In the genomic region with DNA sequence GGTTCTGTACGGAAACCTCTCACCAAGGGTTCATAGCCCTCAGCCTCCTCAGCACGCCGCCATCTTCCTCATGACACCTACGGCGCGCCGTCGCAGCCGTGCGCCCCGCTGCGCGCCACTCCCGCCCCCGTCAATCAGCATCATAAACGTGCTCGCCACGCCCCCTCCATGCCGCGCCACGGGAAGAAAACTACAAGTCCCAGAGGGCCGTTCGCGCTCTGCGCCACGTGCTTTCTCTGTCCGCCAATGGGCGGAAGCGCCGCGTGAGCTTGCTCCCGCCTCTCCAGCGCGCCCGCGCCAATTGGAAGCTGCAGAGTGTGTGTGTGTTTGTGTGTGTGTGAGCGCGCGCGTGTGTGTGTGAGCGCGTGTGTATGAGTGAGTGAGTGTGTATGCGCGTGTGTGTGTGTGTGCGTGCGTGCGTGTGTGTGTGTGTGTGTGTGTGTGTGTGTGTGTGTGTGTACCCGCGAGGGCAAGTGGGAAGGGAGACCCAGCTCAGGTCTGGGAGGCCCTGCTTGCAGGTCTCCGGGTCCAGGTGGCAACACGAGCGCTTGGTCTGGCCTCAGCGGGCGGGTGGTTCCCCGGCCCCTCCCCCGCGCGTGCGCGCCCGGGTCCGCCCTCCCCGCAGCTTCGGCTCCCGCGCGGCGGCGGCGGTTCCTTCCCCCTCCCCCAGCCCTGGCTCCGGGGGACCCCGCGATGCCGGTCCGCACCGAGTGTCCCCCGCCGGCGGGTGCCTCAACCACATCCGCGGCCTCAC, we compare ENCODE assay signal across 8 mouse cellular contexts. TPM values are rescaled to one million over a fixed set of nuclear protein-coding genes. Genes with fewer than 3 reads are reported as not detected.
DNase-seq lines count a peak whose midpoint lies in the region; ATAC-seq and TF ChIP-seq lines count a peak whose summit lies in the region.

TSS of gene Gid4 (plus strand) at position 183 of the 754 bp plus-strand sequence.

- under 1% methylated on average over 61 of the region's 81 CpGs for WGBS in embryonic facial prominence, embryonic 13.5 days
- under 1% methylated on average over 71 of the region's 81 CpGs for WGBS in kidney, adult 2 months
- WGBS in limb, embryonic 12.5 days, result under 1% methylated on average over 56 of the region's 81 CpGs
- WGBS in midbrain, embryonic 15.5 days, result under 1% methylated on average over 70 of the region's 81 CpGs
- WGBS in spleen, adult 2 months, result under 1% methylated on average over 72 of the region's 81 CpGs

- H3K4me2 ChIP-seq in embryonic facial prominence, embryonic 13.5 days, result peak within 1 kb of the TSS; percentile 86
- H3K4me2 ChIP-seq in limb, embryonic 12.5 days, result peak within 1 kb of the TSS; percentile 67
- H3K4me2 ChIP-seq in midbrain, embryonic 15.5 days, result peak within 1 kb of the TSS; percentile 83

- peak; percentile 67 for TF ChIP-seq POLR2A in kidney, adult 2 months (IDR thresholded peaks at IDR 0.05; ENCODE audit: low read depth, low read length)
- peak; percentile 63 for TF ChIP-seq POLR2A in spleen, adult 2 months (IDR thresholded peaks at IDR 0.05; ENCODE audit: low read depth, low read length)

- H3K4me3 ChIP-seq in embryonic facial prominence, embryonic 13.5 days, result peak within 1 kb of the TSS; percentile 93
- peak within 1 kb of the TSS; percentile 72 for H3K4me3 ChIP-seq in kidney, adult 2 months (ENCODE audit: insufficient read depth, low read depth, low read length)
- H3K4me3 ChIP-seq in limb, embryonic 12.5 days (replicated peaks), result peak within 1 kb of the TSS; percentile 91
- H3K4me3 ChIP-seq in midbrain, embryonic 15.5 days, result peak within 1 kb of the TSS; percentile 94
- peak within 1 kb of the TSS; percentile 94 for H3K4me3 ChIP-seq in spleen, adult 2 months (ENCODE audit: extremely low read depth, insufficient read depth, insufficient read length)

- peak; percentile 95 for ATAC-seq in embryonic facial prominence, embryonic 13.5 days (ENCODE audit: insufficient number of reproducible peaks, insufficient read depth, low FRiP score, low TSS enrichment, low read depth)
- ATAC-seq in limb, embryonic 12.5 days (ENCODE audit: insufficient number of reproducible peaks, insufficient read depth, low FRiP score, low TSS enrichment, low read depth), result peak; percentile 96
- peak; percentile 97 for ATAC-seq in midbrain, embryonic 15.5 days (replicated peaks)

- peak within 1 kb of the TSS; percentile 88 for H3K27ac ChIP-seq in embryonic facial prominence, embryonic 13.5 days
- H3K27ac ChIP-seq in kidney, adult 2 months (ENCODE audit: insufficient read depth, low read depth, low read length), result peak within 1 kb of the TSS; percentile 66
- peak within 1 kb of the TSS; percentile 93 for H3K27ac ChIP-seq in limb, embryonic 12.5 days
- H3K27ac ChIP-seq in midbrain, embryonic 15.5 days, result peak within 1 kb of the TSS; percentile 89
- H3K27ac ChIP-seq in spleen, adult 2 months (ENCODE audit: insufficient read depth, low read length), result peak within 1 kb of the TSS; percentile 86

- peaks cover 29% of the 10 kb centered on the region for H3K4me1 ChIP-seq in embryonic facial prominence, embryonic 13.5 days
- peaks cover 11% of the 10 kb centered on the region; the same call in 1 of the 2 replicates for H3K4me1 ChIP-seq in kidney, adult 2 months (ENCODE audit: control insufficient read depth, insufficient read depth, low read length)
- peaks cover 36% of the 10 kb centered on the region for H3K4me1 ChIP-seq in limb, embryonic 12.5 days (replicated peaks)
- peaks cover 36% of the 10 kb centered on the region for H3K4me1 ChIP-seq in midbrain, embryonic 15.5 days
- H3K4me1 ChIP-seq in spleen, adult 2 months (ENCODE audit: control insufficient read depth, insufficient read depth, insufficient read length), result peaks cover 14% of the 10 kb centered on the region

- no peaks in the 10 kb centered on the region for H3K36me3 ChIP-seq in embryonic facial prominence, embryonic 13.5 days
- no peaks in the 10 kb centered on the region for H3K36me3 ChIP-seq in kidney, adult 2 months (ENCODE audit: control insufficient read depth, insufficient read depth, low read length)
- no peaks in the 10 kb centered on the region for H3K36me3 ChIP-seq in limb, embryonic 12.5 days
- H3K36me3 ChIP-seq in midbrain, embryonic 15.5 days (replicated peaks), result no peaks in the 10 kb centered on the region
- no peaks in the 10 kb centered on the region for H3K36me3 ChIP-seq in spleen, adult 2 months (ENCODE audit: control insufficient read depth, insufficient read depth, low read length)

- H3K27me3 ChIP-seq in embryonic facial prominence, embryonic 13.5 days, result no peaks in the 10 kb centered on the region
- no peaks in the 10 kb centered on the region for H3K27me3 ChIP-seq in kidney, adult 2 months (replicated peaks; ENCODE audit: control insufficient read depth, insufficient read depth, low read length)
- no peaks in the 10 kb centered on the region for H3K27me3 ChIP-seq in limb, embryonic 12.5 days
- H3K27me3 ChIP-seq in midbrain, embryonic 15.5 days (replicated peaks), result no peaks in the 10 kb centered on the region
- H3K27me3 ChIP-seq in spleen, adult 2 months (ENCODE audit: control insufficient read depth, insufficient read depth, low read length), result no peaks in the 10 kb centered on the region

- peak within 1 kb of the TSS; percentile 95 for H3K9ac ChIP-seq in embryonic facial prominence, embryonic 13.5 days
- H3K9ac ChIP-seq in limb, embryonic 12.5 days (replicated peaks), result peak within 1 kb of the TSS; percentile 90
- H3K9ac ChIP-seq in midbrain, embryonic 15.5 days, result peak within 1 kb of the TSS; percentile 81

- no peaks in the 10 kb centered on the region for H3K9me3 ChIP-seq in embryonic facial prominence, embryonic 13.5 days
- H3K9me3 ChIP-seq in limb, embryonic 12.5 days, result no peaks in the 10 kb centered on the region
- H3K9me3 ChIP-seq in midbrain, embryonic 15.5 days, result no peaks in the 10 kb centered on the region

- peak; percentile 100 for DNase-seq in 3134 (ENCODE audit: extremely low read depth, insufficient read length, low spot score)
- DNase-seq in adrenal gland, postnatal 36 days, result peak; percentile 98
- DNase-seq in heart, adult 18-20 months, result peak; percentile 98 to 99
- DNase-seq in kidney, adult 2 months, result peak; percentile 99
- peak; percentile 97 to 99 for DNase-seq in spleen, adult 2 months (ENCODE audit: low read depth in 1 of 2, low spot score in 2 of 2)

- TF ChIP-seq CTCF in kidney, adult 2 months (conservative IDR thresholded peaks at IDR 0.05; ENCODE audit: insufficient read depth, insufficient read length, low read depth, low read length), result no peak
- no peak for TF ChIP-seq CTCF in spleen, adult 2 months (IDR thresholded peaks at IDR 0.05; ENCODE audit: extremely low read depth, insufficient read depth, insufficient read length, insufficient replicate concordance)

RNA-seq across cellular contexts. Expression of gene Gid4, which starts in this region (rescaled TPM):
- 10 to 100 TPM; 49.6 to 52.0 TPM for total RNA-seq in adrenal gland, postnatal 36 days (2021)
- polyA plus RNA-seq in embryonic facial prominence, embryonic 13.5 days (2015; fragmentation: Nextera tagmentation; extraction: Ambion mirVana), result 25.3 and 25.8 TPM in 2 replicates
- 10 to 100 TPM; 41.2 to 48.6 TPM for total RNA-seq in heart, adult 18-20 months (2021)
- 24.3 and 25.5 TPM in 2 replicates for polyA plus RNA-seq in kidney, adult 2 months (2012; rRNA removed)
- 28.0 and 29.3 TPM in 2 replicates for polyA plus RNA-seq in limb, embryonic 12.5 days (2016; fragmentation: Nextera tagmentation; extraction: Ambion mirVana)
- polyA plus RNA-seq in midbrain, embryonic 15.5 days (2015; fragmentation: Nextera tagmentation; extraction: Ambion mirVana), result 23.6 and 25.9 TPM in 2 replicates
- polyA plus RNA-seq in spleen, adult 2 months (2012; rRNA removed), result 10.0 and 11.7 TPM in 2 replicates

Comparison
In these comparisons a context has a peak if more than half of its experiments do, and no peak if none do; other contexts are left out.
1. Peak in every context shown above with its lines: DNase-seq, ATAC-seq, H3K4me3 ChIP-seq and H3K27ac ChIP-seq.